Mouse (Mus musculus) heart, adult 2 months (tissue): ENCODE results near the gene Tmem170b.

ENCODE experiments used
- CTCF ChIP-seq: fragments of 200-600 bp; IDR thresholded peaks from 2 replicates; pipeline ENCODE4 v1.8.1; 2022; ENCODE audit warnings: antibody characterized with exemption, mild to moderate bottlenecking, moderate library complexity
- EP300 ChIP-seq: fragments of 200-500 bp; IDR thresholded peaks from 2 replicates; pipeline ENCODE4 v1.6.1; 2011; ENCODE audit warnings: low read depth, low read length, control low read depth; ENCODE audit not compliant: insufficient read depth
- POLR2A ChIP-seq: fragments of 200-500 bp; IDR thresholded peaks from 2 replicates; pipeline ENCODE4 v1.6.1; 2011; ENCODE audit warnings: mild to moderate bottlenecking, low read depth, low read length, control low read depth; ENCODE audit not compliant: insufficient read depth

- no peak for TF ChIP-seq POLR2A
- no peak for TF ChIP-seq CTCF
- TF ChIP-seq EP300, result no peak
Measured at GRCm38 (mm10) chr13:41660052-41660793, 54.5 kb downstream of the Tmem170b start.
